Mouse (Mus musculus): Measurements from ENCODE around the gene Klrk1. TPM values are rescaled to one million over a fixed set of nuclear protein-coding genes. Genes with fewer than 3 reads are reported as not detected.

Klrk1 gene
- polyA plus RNA-seq, 1 experiment from 2014 or later: 0.14 TPM

- ATAC-seq (ENCODE audit: low FRiP score) (no peak), DNase-seq (ENCODE audit: low spot score, missing footprints) (no peak)
- Histone ChIP-seq H3K4me1 (ENCODE audit: control insufficient read depth, insufficient read depth, low read length) (no peaks in the 10 kb centered on the region), H3K4me2 (no peak overlapping the region), H3K27me3 (ENCODE audit: control insufficient read depth, insufficient read depth, low read length) (no peaks in the 10 kb centered on the region), H3K27ac (ENCODE audit: low read depth, low read length) (no peak overlapping the region), H3K36me3 (ENCODE audit: control insufficient read depth, insufficient read depth, low read length) (no peaks in the 10 kb centered on the region), H3K9me3 (ENCODE audit: control insufficient read depth, low read length) (no peaks in the 10 kb centered on the region), H3K4me3 (ENCODE audit: low read depth, low read length) (no peak overlapping the region), H3K9ac (ENCODE audit: low read length) (no peak overlapping the region)
- WGBS: 65% methylated on average over 4 of the region's 4 CpGs
Observed at GRCm38 (mm10) chr6:129581274-129581673, 42.4 kb downstream of the Klrk1 start.

DNA sequence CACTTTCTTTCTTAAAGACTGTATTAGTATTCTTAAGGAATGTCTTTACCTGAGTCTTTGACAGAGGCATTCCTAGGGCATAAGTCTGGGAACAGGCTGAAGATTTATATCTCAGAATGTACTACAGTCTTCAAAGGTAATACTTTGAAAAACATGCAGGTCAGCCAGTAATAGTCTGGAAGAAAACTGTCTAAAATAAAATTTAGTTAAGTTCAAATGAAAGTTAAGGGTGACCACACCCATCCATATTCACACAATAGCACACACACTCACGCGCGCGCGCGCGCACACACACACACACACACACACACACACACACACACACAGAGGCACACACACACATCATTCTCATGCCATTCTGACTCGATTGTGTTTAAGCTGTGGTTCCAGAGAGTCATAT is 46.1 kb downstream of the Klrk1 start, which contains the start of gene Klre1:
Gene Klre1, plus strand, starts transcription at position 301 of the 400 bp plus-strand sequence.
- ATAC-seq (ENCODE audit: low FRiP score): no peak
- Histone ChIP-seq H3K4me2 (no peak within 1 kb of the TSS), H3K36me3 (ENCODE audit: control insufficient read depth, insufficient read depth, low read length) (no peaks in the 10 kb centered on the region), H3K27ac (ENCODE audit: low read depth, low read length) (no peak within 1 kb of the TSS), H3K9ac (ENCODE audit: low read length) (no peak within 1 kb of the TSS), H3K4me1 (ENCODE audit: control insufficient read depth, insufficient read depth, low read length) (no peaks in the 10 kb centered on the region), H3K27me3 (ENCODE audit: control insufficient read depth, insufficient read depth, low read length) (no peaks in the 10 kb centered on the region), H3K4me3 (ENCODE audit: low read depth, low read length) (no peak within 1 kb of the TSS), H3K9me3 (ENCODE audit: control insufficient read depth, low read length) (no peaks in the 10 kb centered on the region)
- DNase-seq (ENCODE audit: low spot score, missing footprints): no peak
- 94% methylated on average over 8 of the region's 8 CpGs for WGBS

DNA sequence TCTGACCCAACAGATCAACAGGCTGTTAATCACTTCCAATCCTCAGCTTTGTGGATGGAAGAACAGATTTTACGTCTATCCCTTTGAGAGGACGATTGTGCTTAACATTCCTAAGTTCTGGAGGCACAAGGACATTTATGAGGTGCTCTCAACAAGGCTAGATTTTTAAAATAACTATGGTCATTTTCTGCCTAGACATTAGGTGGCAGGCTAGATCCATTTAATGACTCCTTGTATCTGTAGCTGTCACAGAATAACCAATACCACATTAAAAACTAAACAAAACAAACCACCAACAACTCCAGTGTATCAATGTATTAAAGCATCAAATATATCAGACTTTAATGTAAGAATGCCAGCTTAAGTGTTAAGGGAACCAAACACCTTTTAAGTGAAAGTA is 48.3 kb downstream of the Klrk1 start:
- DNase-seq (ENCODE audit: low spot score, missing footprints) (no peak), ATAC-seq (ENCODE audit: low FRiP score) (no peak)
- Histone ChIP-seq H3K4me1 (ENCODE audit: control insufficient read depth, insufficient read depth, low read length) (no peaks in the 10 kb centered on the region), H3K4me3 (ENCODE audit: low read depth, low read length) (no peak overlapping the region), H3K27ac (ENCODE audit: low read depth, low read length) (no peak overlapping the region), H3K9me3 (ENCODE audit: control insufficient read depth, low read length) (no peaks in the 10 kb centered on the region), H3K4me2 (no peak overlapping the region), H3K36me3 (ENCODE audit: control insufficient read depth, insufficient read depth, low read length) (no peaks in the 10 kb centered on the region), H3K27me3 (ENCODE audit: control insufficient read depth, insufficient read depth, low read length) (no peaks in the 10 kb centered on the region), H3K9ac (ENCODE audit: low read length) (no peak overlapping the region)
- 41% methylated on average over 2 of the region's 2 CpGs for WGBS

DNA sequence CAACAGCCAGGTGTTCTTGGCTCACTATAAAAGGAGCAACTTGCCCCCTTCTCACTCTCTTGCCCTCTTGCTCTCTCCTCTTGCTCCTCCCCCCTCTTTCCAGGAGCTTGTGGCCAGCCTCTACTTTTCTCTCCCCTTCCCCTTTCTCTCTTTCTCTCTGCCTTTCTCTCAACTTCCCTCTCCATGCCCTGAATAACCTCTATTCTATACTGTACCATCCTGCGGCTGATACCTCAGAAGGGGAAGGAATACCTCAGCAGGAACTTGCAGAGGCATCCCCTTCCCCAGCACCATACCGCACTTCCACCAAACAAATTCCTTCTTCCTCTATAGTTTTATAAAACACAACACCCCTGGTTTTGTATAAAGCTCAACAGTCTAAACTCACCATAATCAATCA is 58.4 kb downstream of the Klrk1 start:
- ATAC-seq (ENCODE audit: low FRiP score) (no peak), DNase-seq (ENCODE audit: low spot score, missing footprints) (no peak)
- no peak overlapping the region for H3K4me2 ChIP-seq
- no peaks in the 10 kb centered on the region for H3K36me3 ChIP-seq (ENCODE audit: control insufficient read depth, insufficient read depth, low read length)
- WGBS: 78% methylated on average over 2 of the region's 2 CpGs
- no peak overlapping the region for H3K4me3 ChIP-seq (ENCODE audit: low read depth, low read length)
- H3K4me1 ChIP-seq (ENCODE audit: control insufficient read depth, insufficient read depth, low read length): no peaks in the 10 kb centered on the region
- no peak overlapping the region for H3K27ac ChIP-seq (ENCODE audit: low read depth, low read length)
- no peak overlapping the region for H3K9ac ChIP-seq (ENCODE audit: low read length)
- no peaks in the 10 kb centered on the region for H3K27me3 ChIP-seq (ENCODE audit: control insufficient read depth, insufficient read depth, low read length)
- H3K9me3 ChIP-seq (ENCODE audit: control insufficient read depth, low read length): no peaks in the 10 kb centered on the region

Other genes with a start within 250 kb of the Klrk1 start
- not detected in 2 replicates for gene Clec12b, start 238.0 kb downstream of the Klrk1 start, polyA plus RNA-seq (2014; fragmentation: Nextera tagmentation; extraction: Ambion mirVana)
- 10.5 and 11.3 TPM in 2 replicates for gene Clec1b, start 226.6 kb downstream of the Klrk1 start, polyA plus RNA-seq (2014; fragmentation: Nextera tagmentation; extraction: Ambion mirVana)
- gene Clec9a, start 215.0 kb downstream of the Klrk1 start, polyA plus RNA-seq (2014; fragmentation: Nextera tagmentation; extraction: Ambion mirVana): 0.23 and 0.26 TPM in 2 replicates
- gene Clec1a, start 171.9 kb downstream of the Klrk1 start, polyA plus RNA-seq (2014; fragmentation: Nextera tagmentation; extraction: Ambion mirVana): 1.2 and 1.3 TPM in 2 replicates
- 0.06 TPM in 1 of 2 replicates, not detected in the other for gene Olr1, start 116.7 kb downstream of the Klrk1 start, polyA plus RNA-seq (2014; fragmentation: Nextera tagmentation; extraction: Ambion mirVana)
- not detected in 2 replicates for gene Tmem52b, start 111.3 kb downstream of the Klrk1 start, polyA plus RNA-seq (2014; fragmentation: Nextera tagmentation; extraction: Ambion mirVana)
- 22.7 and 24.5 TPM in 2 replicates for gene Gabarapl1, start 90.7 kb downstream of the Klrk1 start, polyA plus RNA-seq (2014; fragmentation: Nextera tagmentation; extraction: Ambion mirVana)
- gene Klre1, start 46.0 kb downstream of the Klrk1 start, polyA plus RNA-seq (2014; fragmentation: Nextera tagmentation; extraction: Ambion mirVana): not detected in 2 replicates
- not detected in 2 replicates for gene Klrd1, start 32.1 kb downstream of the Klrk1 start, polyA plus RNA-seq (2014; fragmentation: Nextera tagmentation; extraction: Ambion mirVana)
- not detected in 2 replicates for gene Klrc3, start 19.5 kb upstream of the Klrk1 start, polyA plus RNA-seq (2014; fragmentation: Nextera tagmentation; extraction: Ambion mirVana)
- not detected in 2 replicates for gene Klrc2, start 36.8 kb upstream of the Klrk1 start, polyA plus RNA-seq (2014; fragmentation: Nextera tagmentation; extraction: Ambion mirVana)
- not detected in 2 replicates for gene Klrc1, start 55.1 kb upstream of the Klrk1 start, polyA plus RNA-seq (2014; fragmentation: Nextera tagmentation; extraction: Ambion mirVana)
- not detected in 2 replicates for gene Klri1, start 93.3 kb upstream of the Klrk1 start, polyA plus RNA-seq (2014; fragmentation: Nextera tagmentation; extraction: Ambion mirVana)
- gene Klri2, start 116.6 kb upstream of the Klrk1 start, polyA plus RNA-seq (2014; fragmentation: Nextera tagmentation; extraction: Ambion mirVana): not detected in 2 replicates
- gene Gm156, start 160.4 kb upstream of the Klrk1 start, polyA plus RNA-seq (2014; fragmentation: Nextera tagmentation; extraction: Ambion mirVana): not detected in 2 replicates
- gene Gm17631, start 238.8 kb upstream of the Klrk1 start, polyA plus RNA-seq (2014; fragmentation: Nextera tagmentation; extraction: Ambion mirVana): not detected in 2 replicates